Mouse (Mus musculus) monocyte, adult 5-6 weeks (primary cell): Measurements from ENCODE around the gene Ttc39a. TPM values are rescaled to one million over a fixed set of nuclear protein-coding genes. Genes with fewer than 3 reads are reported as not detected.

Experiments
- ATAC-seq: fragments of 153-309, 156-312 bp; replicated peaks from 2 replicates; pipeline ENCODE4 v1.8.0; 2017; ENCODE audit warnings: mild to moderate bottlenecking; ENCODE audit not compliant: low TSS enrichment, insufficient number of reproducible peaks, severe bottlenecking, poor library complexity, low FRiP score
- total RNA-seq: library from RNA; stranded (forward); fragments of 200-1000, 200-491, 200-594 nt; gene quantifications from 3 replicates; pipeline ENCODE4 v1.2.3, GENCODE M21; 2017

Ttc39a gene
- total RNA-seq, 1 experiment from 2014 or later = not detected

GRCm38 (mm10) chr4:109444471-109444870 lies 38.0 kb downstream of the Ttc39a start:
- ATAC-seq = no peak

DNA sequence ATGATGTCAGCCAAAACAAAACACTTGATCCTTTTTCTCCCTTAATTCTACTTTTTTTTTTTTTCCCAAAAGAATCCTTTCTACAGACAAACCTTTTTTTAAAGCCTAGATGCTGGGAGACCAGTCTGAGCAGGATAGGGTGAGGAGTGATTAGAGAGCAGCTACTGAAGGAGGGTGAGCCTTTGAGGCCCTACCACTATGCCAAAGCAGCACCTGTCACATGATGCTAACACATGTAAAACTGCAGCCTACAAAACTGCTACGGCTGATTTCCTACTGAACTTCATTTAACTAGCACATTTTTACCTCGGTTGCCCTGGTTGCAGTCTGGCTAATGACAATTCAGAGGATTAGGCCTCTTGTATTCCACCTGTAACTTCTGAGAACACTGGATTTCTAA lies 38.5 kb downstream of the Ttc39a start:
- ATAC-seq = no peak

- no peak for ATAC-seq
Measured at GRCm38 (mm10) chr4:109445397-109445796, 39.0 kb downstream of the Ttc39a start.

DNA sequence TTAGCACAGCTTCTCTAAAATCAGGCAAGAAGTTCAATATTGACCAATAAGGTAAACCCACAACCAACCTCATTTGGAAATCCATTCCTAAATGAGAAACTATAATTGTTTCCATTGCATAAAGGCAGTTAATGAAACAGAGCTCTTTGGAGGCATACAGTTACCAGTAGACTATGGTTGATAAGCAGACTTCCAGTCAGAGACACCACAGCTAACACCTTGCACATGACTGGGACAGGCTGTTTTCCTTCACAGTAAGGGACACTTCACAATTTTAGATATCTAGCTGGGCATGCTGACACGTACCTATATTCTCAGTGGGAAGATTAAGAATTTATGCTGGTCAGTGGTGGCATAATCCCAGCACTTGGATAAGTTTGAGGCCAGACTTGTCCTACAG lies 39.5 kb downstream of the Ttc39a start:
- ATAC-seq = no peak

- no peak for ATAC-seq
Measured at GRCm38 (mm10) chr4:109448531-109448930, 42.1 kb downstream of the Ttc39a start.

DNA sequence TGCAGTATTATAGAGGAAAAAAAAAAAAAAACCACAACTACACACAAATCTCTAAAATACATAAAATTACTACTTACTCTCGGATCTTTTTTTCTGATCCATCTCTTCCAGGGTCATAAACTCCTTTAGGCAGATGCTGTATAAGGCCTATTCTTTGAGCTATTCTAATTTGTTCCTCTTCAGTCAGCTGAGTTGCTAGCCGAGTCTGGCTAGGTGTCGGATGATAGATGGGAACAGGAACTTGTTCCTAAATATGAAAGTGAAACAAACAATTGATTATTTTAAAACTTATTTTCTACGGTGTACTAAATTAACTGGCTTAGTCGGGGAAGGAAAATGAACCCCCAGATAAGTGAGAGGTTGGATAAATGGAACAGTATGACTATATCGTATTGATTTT lies 50.4 kb downstream of the Ttc39a start:
- peak; percentile 56; the same call in 1 of the 2 replicates for ATAC-seq

GRCm38 (mm10) chr4:109460421-109461179 lies 54.2 kb downstream of the Ttc39a start:
- no peak for ATAC-seq

- no peak for ATAC-seq
Measured at GRCm38 (mm10) chr4:109463892-109464291, 57.5 kb downstream of the Ttc39a start.

DNA sequence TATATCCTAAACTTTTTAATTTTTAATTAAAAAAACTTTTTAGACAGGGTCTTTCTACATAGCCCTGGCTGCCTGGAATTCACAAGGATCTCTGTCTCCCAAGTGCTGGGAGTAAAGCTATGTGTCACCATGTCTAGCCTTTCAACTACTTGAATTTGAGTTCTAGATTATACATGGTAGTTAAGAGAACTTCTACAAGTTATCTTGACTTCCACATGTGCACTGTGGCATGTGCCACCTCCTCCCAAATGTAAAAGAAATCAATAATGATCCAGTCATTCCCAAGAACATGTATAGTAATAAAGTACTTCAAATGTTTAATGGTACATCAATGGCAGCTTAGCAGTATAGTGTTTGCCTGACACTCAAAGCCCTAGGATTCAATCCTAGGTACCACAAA lies 61.3 kb downstream of the Ttc39a start:
- no peak for ATAC-seq

GRCm38 (mm10) chr4:109471606-109472005 lies 65.2 kb downstream of the Ttc39a start:
- no peak for ATAC-seq

DNA sequence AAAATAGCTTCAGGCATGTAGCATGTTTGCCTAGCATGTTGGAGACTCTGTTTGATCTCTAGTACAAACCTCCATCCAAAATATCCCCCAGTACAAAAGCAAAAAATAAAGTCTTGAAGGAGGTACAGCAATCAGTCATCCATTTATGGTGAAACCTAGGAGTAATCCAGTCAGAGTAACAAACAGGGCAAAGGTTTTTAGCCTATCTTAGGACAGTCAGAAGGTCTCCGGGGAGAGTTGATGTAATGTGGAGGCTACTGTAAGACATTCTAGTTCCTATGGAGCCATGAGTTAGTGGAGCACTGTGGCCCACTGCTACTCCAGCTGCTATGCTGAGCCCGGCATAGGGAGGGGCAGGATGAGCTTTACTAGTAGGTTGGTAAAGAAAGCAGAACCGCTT lies 66.1 kb downstream of the Ttc39a start:
- ATAC-seq = no peak

DNA sequence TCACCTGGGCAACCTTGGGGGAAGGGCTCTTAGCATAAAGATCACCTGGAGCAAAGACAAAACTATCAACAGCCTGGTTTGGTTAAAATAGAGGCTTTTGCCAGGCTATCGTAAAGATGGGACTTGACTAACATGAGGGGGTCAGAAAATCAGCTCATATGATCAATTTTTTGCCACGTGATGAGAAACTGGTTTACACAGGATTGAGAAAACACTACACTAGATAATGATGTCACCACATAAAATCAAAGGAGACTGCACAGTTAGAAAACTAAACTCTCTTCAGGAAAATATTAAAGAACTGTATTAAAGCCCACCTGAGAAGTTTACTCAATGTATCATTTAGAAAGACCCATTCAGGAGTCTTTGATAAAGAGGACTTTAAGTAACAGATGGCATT lies 68.7 kb downstream of the Ttc39a start:
- no peak for ATAC-seq

DNA sequence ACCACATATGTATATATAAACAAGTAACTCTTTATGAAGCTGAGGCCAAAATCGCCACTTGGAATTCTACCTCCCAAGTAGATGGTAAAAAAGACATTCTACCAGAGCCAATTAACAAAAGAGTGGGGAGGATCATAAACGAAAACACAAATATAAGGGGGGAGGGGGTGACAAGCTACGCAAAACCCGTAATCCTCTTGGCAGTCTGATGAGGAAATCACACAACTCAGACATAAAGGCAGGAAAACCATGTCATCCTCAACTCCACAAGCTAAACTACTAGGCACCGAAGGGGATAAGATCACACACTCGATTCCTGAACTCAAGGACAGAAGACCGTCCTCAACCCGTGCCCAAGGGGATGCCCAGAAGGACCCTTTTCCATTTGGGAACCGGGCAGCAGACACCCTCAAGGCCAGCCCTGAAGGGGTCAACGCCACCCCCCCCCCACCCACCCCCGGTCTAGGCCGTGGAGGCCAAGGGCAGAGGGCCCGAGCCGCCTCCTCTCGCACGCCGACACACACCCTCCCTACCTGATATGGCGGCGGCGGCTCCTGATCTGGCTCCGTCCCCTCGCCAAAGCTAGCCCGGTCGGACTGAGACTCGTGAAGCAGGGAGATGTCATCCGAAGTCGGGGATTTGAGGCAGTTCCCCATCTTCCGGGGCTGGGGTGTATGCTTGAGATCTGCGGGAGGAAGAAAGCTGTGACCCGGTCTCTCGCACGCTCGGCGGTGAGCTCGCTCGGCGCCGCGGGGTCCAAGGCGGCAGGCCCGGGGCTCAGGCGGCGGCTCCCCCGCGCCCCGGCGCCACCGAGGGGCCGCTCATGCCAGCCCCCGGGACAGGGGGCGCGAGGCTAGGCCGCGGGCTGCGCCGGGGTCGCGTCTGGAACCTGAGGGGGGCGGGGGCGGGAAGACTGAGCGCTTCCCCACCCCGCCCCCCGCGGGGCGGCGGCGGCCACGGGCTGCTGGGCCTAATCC lies 69.4 kb downstream of the Ttc39a start:
- peak; percentile 54 for ATAC-seq

- peak; percentile 85 for ATAC-seq
Measured at GRCm38 (mm10) chr4:109476554-109477014, 70.2 kb downstream of the Ttc39a start.

DNA sequence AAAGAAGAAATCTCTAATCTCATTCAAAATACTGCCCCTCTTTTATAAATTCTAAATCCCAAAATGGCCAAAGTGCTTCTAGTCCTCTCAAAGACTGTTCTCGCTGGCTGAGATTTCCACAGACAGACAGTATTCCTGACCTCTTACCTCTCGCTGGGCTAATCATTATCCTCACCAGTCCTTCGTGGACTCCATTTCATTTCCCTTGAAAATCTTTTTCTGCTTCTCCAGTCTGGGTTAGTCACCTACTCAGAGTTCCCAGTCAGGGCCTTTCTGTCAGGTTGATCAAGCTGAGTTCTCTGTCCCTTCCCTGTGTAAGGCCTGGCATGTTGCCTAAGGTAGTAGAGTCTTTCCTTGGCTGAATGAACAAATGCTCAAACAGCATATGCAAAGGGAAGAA lies 71.0 kb downstream of the Ttc39a start:
- ATAC-seq = no peak

DNA sequence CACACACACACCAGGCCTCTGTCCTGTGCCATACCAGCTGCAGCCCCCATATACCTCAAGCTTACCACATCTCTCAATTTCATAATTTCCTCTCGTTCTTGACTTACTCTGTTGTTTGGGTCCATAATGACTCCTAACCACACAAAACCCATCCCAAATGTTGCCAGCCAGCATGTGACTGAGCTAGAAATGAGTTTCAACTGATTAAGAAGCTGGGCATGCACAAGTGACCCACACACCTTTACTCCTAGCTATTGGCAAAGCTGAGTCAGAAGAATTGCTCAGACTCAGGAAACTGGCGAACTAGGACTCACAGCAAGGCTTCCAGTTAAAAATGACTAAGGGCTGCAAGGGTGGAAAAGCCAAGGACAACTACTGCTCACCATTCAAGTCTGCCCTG lies 75.0 kb downstream of the Ttc39a start:
- no peak for ATAC-seq

- no peak for ATAC-seq
Measured at GRCm38 (mm10) chr4:109482701-109483100, 76.3 kb downstream of the Ttc39a start.

DNA sequence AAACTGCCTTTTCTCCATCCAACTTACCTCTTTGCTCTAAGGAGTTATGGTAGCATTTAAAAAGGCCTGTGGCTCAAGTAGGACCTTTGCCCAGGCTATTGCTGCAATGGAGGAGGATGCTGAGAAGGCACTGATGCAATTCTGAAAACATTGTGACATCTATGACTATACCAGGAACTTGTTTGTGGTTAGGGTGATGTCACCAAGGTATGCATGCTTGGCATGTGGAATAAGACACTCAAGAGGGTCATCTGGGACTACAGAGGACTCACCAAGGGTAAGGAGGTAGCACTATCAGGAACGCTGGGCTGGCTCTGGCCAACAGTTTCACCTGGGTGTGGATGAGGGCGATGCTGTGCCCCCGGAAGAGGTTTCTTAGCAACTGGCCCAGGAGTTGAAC lies 78.2 kb downstream of the Ttc39a start, which contains the start of gene Rnf11:
Gene Rnf11, minus strand, starts transcription at position 108 of the 400 bp plus-strand sequence.
- ATAC-seq = peak; percentile 68

DNA sequence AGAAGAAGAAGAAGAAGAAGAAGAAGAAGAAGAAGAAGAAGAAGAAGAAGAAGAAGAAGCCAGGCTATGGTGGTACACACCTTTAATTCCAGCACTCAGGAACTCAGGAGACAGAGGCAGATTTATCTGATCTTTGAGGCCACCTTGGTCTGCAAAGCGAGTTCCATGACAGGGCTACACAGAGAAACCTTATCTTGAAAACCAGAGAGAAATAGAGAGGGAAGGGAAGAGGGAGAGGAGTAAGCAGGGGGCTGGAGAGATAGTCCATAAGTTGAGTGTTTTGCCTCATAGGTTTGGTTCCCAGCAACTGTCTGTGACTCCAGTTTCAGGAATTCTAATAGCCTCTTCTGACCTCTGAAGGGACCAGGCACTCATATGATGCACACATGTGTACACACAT lies 82.4 kb downstream of the Ttc39a start:
- no peak for ATAC-seq
